Mouse (Mus musculus): ENCODE measurements around the gene Gpr153. TPM values are rescaled to one million over a fixed set of nuclear protein-coding genes. Genes with fewer than 3 reads are reported as not detected.
A peak's percentile ranks its signal among the peaks of the same experiment; 100 is the strongest.

The Gpr153 gene
- polyA plus RNA-seq, 1 experiment, result 6.9 TPM

- peak; percentile 99 for DNase-seq
- peak within 1 kb of the TSS; percentile 84 for H3K27ac ChIP-seq (ENCODE audit: insufficient read depth, low read depth, low read length)
- peaks cover 5% of the 10 kb centered on the region for H3K4me1 ChIP-seq (ENCODE audit: control insufficient read depth, insufficient read depth, low read length)
- no peaks in the 10 kb centered on the region for H3K27me3 ChIP-seq (replicated peaks; ENCODE audit: control insufficient read depth, insufficient read depth, low read length)
- under 1% methylated on average over 119 of the region's 119 CpGs for WGBS
- H3K36me3 ChIP-seq (ENCODE audit: control insufficient read depth, insufficient read depth, low read length), result no peaks in the 10 kb centered on the region
- peak within 1 kb of the TSS; percentile 91 for H3K4me3 ChIP-seq (ENCODE audit: insufficient read depth, low read depth, low read length)
- TF ChIP-seq CTCF (conservative IDR thresholded peaks at IDR 0.05; ENCODE audit: insufficient read depth, insufficient read length, low read depth, low read length), result no peak
- TF ChIP-seq POLR2A (IDR thresholded peaks at IDR 0.05; ENCODE audit: low read depth, low read length), result peak; percentile 63
Observed at GRCm38 (mm10) chr4:152296874-152297861, 23.1 kb downstream of the Gpr153 start, which contains the start of gene Icmt. TSS of gene Icmt (plus strand) at chr4:152297227.

DNA sequence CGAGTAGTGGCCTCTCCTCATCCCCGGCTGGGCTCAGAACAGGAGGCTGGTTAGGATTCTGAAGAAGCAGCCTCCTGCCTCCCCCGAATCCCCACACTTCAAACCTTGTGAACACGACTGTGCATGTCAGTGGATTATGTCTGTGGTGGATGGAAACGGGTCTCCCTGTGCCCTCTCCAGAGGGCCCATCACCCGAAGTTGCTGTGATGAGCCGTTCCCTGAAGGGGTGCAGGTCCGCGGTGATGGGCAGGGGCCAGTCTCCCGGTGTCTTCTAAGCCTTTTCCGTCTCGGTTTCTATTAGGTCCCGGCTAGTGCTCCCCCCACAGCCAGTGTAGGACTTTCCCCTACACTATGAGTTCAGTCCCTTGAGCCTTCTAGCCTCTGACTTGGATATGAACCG is 24.8 kb downstream of the Gpr153 start:
- TF ChIP-seq POLR2A (IDR thresholded peaks at IDR 0.05; ENCODE audit: low read depth, low read length) (no peak), CTCF (conservative IDR thresholded peaks at IDR 0.05; ENCODE audit: insufficient read depth, insufficient read length, low read depth, low read length) (no peak)
- 90% methylated on average over 14 of the region's 14 CpGs for WGBS

DNA sequence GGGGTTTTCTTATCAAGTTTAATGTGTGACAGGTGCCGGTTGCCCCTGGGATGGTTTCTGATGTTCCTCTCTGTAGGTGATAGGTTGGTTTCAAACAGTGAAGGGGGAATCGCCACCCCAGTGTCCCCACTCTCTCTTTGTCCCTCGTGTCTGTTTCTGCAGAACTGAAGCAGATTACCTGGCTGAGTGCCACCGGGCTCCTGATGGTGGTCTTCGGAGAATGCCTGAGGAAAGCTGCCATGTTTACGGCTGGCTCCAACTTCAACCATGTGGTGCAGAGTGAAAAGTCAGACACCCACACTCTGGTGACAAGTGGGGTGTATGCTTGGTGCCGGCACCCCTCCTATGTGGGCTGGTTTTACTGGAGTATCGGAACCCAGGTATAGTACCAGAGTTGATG is 26.3 kb downstream of the Gpr153 start:
- no peak for DNase-seq
- Histone ChIP-seq H3K36me3 (ENCODE audit: control insufficient read depth, insufficient read depth, low read length) (no peaks in the 10 kb centered on the region), H3K4me3 (ENCODE audit: insufficient read depth, low read depth, low read length) (no peak overlapping the region), H3K27me3 (replicated peaks; ENCODE audit: control insufficient read depth, insufficient read depth, low read length) (no peaks in the 10 kb centered on the region), H3K4me1 (ENCODE audit: control insufficient read depth, insufficient read depth, low read length) (peaks cover 15% of the 10 kb centered on the region), H3K27ac (ENCODE audit: insufficient read depth, low read depth, low read length) (no peak overlapping the region)
- WGBS, result 90% methylated on average over 8 of the region's 8 CpGs
- TF ChIP-seq CTCF (conservative IDR thresholded peaks at IDR 0.05; ENCODE audit: insufficient read depth, insufficient read length, low read depth, low read length), result no peak
- no peak for TF ChIP-seq POLR2A (IDR thresholded peaks at IDR 0.05; ENCODE audit: low read depth, low read length)

More for the DNA sequence above, 24.8 kb downstream of the Gpr153 start:
- Histone ChIP-seq H3K36me3 (ENCODE audit: control insufficient read depth, insufficient read depth, low read length) (no peaks in the 10 kb centered on the region), H3K4me3 (ENCODE audit: insufficient read depth, low read depth, low read length) (no peak overlapping the region), H3K4me1 (ENCODE audit: control insufficient read depth, insufficient read depth, low read length) (peaks cover 15% of the 10 kb centered on the region), H3K27ac (ENCODE audit: insufficient read depth, low read depth, low read length) (no peak overlapping the region), H3K27me3 (replicated peaks; ENCODE audit: control insufficient read depth, insufficient read depth, low read length) (no peaks in the 10 kb centered on the region)
- no peak for DNase-seq

DNA sequence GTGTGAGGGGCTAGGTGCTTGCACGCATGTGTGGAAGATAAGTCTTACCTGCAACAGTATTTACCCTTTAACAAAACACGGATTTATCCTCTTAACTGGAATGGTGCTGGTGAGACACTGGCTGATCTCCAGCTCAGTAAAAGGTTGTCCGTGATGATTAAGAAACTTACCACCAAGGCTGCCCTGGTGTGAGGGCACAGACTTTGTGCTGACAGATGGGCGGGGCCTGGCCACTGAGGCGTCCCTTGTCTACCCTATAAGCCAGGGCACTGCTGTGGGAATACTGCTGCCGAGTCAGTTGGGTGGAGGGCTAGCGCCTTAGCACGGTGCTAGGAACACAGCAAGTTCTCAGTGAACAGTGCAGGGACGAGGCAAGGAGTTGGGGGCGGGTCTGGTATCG is 28.0 kb downstream of the Gpr153 start:
- TF ChIP-seq CTCF (conservative IDR thresholded peaks at IDR 0.05; ENCODE audit: insufficient read depth, insufficient read length, low read depth, low read length) (no peak), POLR2A (IDR thresholded peaks at IDR 0.05; ENCODE audit: low read depth, low read length) (no peak)
- DNase-seq, result peak; percentile 81
- no peaks in the 10 kb centered on the region for H3K27me3 ChIP-seq (replicated peaks; ENCODE audit: control insufficient read depth, insufficient read depth, low read length)
- peak overlapping the region; percentile 29; the same call in 1 of the 2 replicates for H3K27ac ChIP-seq (ENCODE audit: insufficient read depth, low read depth, low read length)
- WGBS, result 50% methylated on average over 11 of the region's 11 CpGs
- H3K4me3 ChIP-seq (ENCODE audit: insufficient read depth, low read depth, low read length), result no peak overlapping the region
- H3K4me1 ChIP-seq (ENCODE audit: control insufficient read depth, insufficient read depth, low read length), result peaks cover 13% of the 10 kb centered on the region
- no peaks in the 10 kb centered on the region for H3K36me3 ChIP-seq (ENCODE audit: control insufficient read depth, insufficient read depth, low read length)

GRCm38 (mm10) chr4:152303172-152303571 is 29.1 kb downstream of the Gpr153 start:
- 41% methylated on average over 10 of the region's 10 CpGs for WGBS
- no peak overlapping the region for H3K4me3 ChIP-seq (ENCODE audit: insufficient read depth, low read depth, low read length)
- H3K27me3 ChIP-seq (replicated peaks; ENCODE audit: control insufficient read depth, insufficient read depth, low read length), result no peaks in the 10 kb centered on the region
- peak; percentile 83 for DNase-seq
- H3K4me1 ChIP-seq (ENCODE audit: control insufficient read depth, insufficient read depth, low read length), result peaks cover 10% of the 10 kb centered on the region
- H3K36me3 ChIP-seq (ENCODE audit: control insufficient read depth, insufficient read depth, low read length), result no peaks in the 10 kb centered on the region
- no peak overlapping the region for H3K27ac ChIP-seq (ENCODE audit: insufficient read depth, low read depth, low read length)
- TF ChIP-seq POLR2A (IDR thresholded peaks at IDR 0.05; ENCODE audit: low read depth, low read length) (no peak), CTCF (conservative IDR thresholded peaks at IDR 0.05; ENCODE audit: insufficient read depth, insufficient read length, low read depth, low read length) (no peak)

- Histone ChIP-seq H3K4me1 (ENCODE audit: control insufficient read depth, insufficient read depth, low read length) (peaks cover 10% of the 10 kb centered on the region), H3K27me3 (replicated peaks; ENCODE audit: control insufficient read depth, insufficient read depth, low read length) (no peaks in the 10 kb centered on the region), H3K36me3 (ENCODE audit: control insufficient read depth, insufficient read depth, low read length) (no peaks in the 10 kb centered on the region), H3K27ac (ENCODE audit: insufficient read depth, low read depth, low read length) (no peak overlapping the region), H3K4me3 (ENCODE audit: insufficient read depth, low read depth, low read length) (no peak overlapping the region)
- DNase-seq, result no peak
- TF ChIP-seq CTCF (conservative IDR thresholded peaks at IDR 0.05; ENCODE audit: insufficient read depth, insufficient read length, low read depth, low read length) (no peak), POLR2A (IDR thresholded peaks at IDR 0.05; ENCODE audit: low read depth, low read length) (no peak)
- 92% methylated on average over 6 of the region's 6 CpGs for WGBS
Observed at GRCm38 (mm10) chr4:152304685-152305084, 30.7 kb downstream of the Gpr153 start.

DNA sequence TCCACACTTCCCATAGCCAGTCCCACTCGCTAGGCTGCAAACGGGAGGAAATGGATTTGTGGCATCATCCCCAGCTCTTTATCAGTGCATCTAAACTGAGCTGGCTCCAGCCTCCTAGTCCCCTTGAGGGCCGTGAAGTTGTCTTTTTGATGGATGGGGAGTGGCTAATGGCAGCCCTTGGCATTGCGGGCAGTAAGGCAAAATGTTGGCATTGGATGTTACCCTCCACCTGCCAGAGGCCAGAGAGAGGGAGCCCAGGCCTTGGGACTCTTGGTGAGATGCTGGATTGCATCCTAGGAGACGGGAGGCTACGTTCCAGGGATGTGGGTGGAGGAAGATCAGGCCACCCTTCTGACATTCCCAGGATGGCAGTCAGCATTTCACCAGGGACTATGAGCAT is 32.0 kb downstream of the Gpr153 start:
- 76% methylated on average over 6 of the region's 6 CpGs for WGBS

More for the DNA sequence above, 32.0 kb downstream of the Gpr153 start:
- no peak overlapping the region for H3K4me3 ChIP-seq (ENCODE audit: insufficient read depth, low read depth, low read length)
- H3K27ac ChIP-seq (ENCODE audit: insufficient read depth, low read depth, low read length), result no peak overlapping the region
- peaks cover 10% of the 10 kb centered on the region for H3K4me1 ChIP-seq (ENCODE audit: control insufficient read depth, insufficient read depth, low read length)
- DNase-seq, result no peak
- TF ChIP-seq CTCF (conservative IDR thresholded peaks at IDR 0.05; ENCODE audit: insufficient read depth, insufficient read length, low read depth, low read length) (no peak), POLR2A (IDR thresholded peaks at IDR 0.05; ENCODE audit: low read depth, low read length) (no peak)
- no peaks in the 10 kb centered on the region for H3K36me3 ChIP-seq (ENCODE audit: control insufficient read depth, insufficient read depth, low read length)
- no peaks in the 10 kb centered on the region for H3K27me3 ChIP-seq (replicated peaks; ENCODE audit: control insufficient read depth, insufficient read depth, low read length)
